Mouse (Mus musculus) right cerebral cortex, postnatal 14 days (tissue): ENCODE measurements around the gene B3gnt4.
A peak's percentile ranks its signal among the peaks of the same experiment; 100 is the strongest.

Experiments used
- DNase-seq: peaks from one replicate; pipeline ENCODE4 v3.0.0; 2022

The B3gnt4 gene

DNA sequence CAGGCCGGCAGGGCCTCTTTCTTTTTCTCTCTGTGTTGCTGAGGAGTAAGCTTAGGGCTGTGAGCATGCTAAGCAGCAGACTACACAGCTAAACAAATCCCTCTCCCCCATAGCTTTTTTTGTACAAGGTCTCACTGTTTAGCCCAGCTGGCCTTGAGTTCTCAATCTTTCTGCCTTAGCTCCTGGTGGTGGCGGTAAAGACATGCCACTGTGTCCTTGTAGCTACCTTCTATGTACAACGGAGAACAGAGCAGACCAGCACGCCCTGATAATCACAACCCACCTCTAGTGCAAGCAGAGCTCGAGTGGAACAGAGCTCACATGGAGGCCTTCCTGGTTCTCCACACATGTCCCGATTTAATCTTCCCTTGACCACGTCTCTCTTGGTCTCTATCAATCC is 18.4 kb downstream of the B3gnt4 start:
- no peak for DNase-seq

DNA sequence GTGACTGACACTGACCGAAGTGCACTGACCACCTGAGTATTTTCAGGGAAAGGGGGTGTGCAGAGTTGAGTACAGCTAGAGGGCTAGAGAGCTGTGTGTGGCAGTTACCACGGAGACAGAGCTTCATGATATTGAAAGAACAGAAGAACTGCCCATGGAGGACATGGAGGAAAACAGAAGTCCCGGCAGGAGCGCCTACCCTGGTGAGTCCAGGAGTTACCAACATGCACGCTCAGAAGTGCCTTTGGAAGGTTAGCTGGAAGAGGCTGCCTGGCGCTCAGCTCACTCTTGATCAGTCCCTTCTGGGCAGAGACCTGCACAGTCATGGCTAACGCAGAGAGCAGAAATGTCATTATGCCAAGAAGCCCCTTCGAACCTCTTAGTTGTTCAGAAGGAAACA is 19.8 kb downstream of the B3gnt4 start:
- DNase-seq: no peak

DNA sequence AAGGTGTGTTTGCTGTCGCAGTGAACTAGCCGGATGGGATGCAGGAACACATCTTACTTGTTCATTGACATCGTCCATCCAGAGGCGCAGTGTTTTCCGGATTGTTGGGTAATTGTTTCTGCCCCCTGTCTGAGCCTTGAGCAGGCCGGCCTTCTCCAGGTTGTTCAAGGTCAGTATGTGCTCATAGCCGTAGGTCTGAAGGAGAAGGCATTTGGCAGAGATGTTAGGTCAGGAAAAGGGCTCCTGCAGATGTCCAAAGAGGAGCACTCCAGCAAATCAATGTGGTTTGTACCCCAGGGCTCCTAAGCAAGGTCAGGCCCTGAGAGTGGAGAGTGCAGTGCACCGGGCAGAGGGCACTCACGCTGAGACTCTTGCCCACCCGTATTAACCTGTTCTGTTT is 23.5 kb downstream of the B3gnt4 start:
- no peak for DNase-seq

DNA sequence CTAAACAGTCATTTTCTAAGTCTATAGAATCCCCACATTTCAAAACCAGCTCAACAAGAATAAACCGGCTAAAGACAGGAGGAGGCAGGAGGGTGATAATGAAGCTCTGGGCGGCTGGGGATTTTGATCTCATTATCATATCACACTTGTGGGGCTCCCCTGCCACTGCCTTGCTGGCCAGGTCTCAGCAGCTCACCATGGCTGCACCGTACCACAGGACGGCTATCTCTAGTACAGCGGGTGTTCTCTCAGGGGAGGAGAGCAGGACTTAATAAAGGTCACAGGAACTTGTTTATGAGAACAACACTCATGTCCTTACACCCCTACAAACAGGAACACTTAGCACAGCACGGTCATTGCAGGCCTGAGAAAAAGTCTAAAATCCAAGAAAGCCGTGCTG is 45.4 kb downstream of the B3gnt4 start:
- DNase-seq: no peak

DNA sequence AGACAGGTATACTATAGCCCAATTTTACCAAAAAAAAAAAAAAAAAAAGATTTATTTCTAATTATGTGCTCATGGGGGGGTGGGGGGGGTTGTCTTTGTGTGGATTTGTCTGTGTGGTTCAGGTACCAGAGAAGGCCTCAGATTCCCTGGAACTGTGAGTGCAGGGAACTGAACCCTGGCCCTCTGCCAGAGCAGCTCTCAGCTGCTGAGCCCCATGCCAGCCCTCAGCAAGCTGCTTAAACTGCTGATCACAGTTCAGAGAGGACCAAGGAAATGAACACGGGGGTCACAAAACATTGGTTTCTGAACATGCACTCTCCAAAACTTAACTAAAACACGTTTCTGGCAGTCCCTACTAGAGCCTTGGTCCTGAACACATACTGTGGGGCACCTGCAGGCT is 46.2 kb downstream of the B3gnt4 start:
- peak; percentile 63 for DNase-seq

DNA sequence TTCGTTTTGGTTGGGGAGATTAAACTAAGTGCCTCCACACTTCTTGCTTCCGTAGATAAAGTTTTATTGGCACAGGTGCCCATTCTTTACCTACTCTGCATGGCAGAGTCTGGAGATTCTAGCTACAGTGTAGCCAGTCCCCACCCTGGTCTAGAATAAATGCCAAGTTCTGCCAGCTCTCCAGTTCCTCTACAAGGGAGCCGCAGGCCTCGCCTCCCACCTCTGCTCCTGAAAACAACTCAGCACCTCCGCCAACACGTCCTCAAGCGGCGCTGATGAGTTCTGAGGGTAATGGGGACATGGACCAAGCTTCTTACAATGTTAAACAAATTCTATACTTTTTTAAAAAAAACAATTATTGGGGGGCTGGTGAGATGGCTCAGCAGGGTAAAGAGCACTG is 49.3 kb downstream of the B3gnt4 start:
- no peak for DNase-seq

DNA sequence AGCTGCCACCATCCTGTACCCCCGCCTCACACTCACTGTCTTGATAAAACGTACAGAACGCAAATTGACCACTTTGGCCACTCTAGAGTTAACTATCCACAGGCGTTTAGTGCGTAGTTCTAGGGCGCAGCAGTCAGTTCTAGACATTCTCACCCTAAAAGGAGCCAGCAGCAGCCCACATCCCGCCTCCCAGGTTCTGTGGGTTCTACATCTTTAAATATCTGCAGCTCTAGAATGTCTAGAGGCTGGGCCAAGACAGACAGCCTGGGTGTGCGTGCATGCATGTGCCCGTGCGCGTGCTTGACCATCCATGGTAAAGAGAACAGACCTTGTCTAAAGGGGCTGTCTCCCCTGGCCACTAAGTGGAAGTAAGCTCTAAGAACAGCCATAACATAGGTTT is 50.9 kb downstream of the B3gnt4 start:
- no peak for DNase-seq
